Mouse (Mus musculus) testis, adult 2 months (tissue): Measurements from ENCODE around the gene Rilp. TPM values are rescaled to one million over a fixed set of nuclear protein-coding genes. Genes with fewer than 3 reads are reported as not detected.
"Not testable (repeated sequence)": the region's sequence is repeated elsewhere in the genome, so short reads cannot be mapped to it uniquely, and the experiment has no call there.

Experiments used
- H3K27ac ChIP-seq: fragments of 200-500 bp; 2 replicates; pipeline ENCODE4 v1.5.1; 2012; ENCODE audit warnings: low read depth, low read length; ENCODE audit not compliant: control insufficient read depth, insufficient read depth
- H3K27me3 ChIP-seq: fragments of 200-500 bp; 2 replicates; pipeline ENCODE4 v1.6.1; 2012; ENCODE audit warnings: mild to moderate bottlenecking, low read length, moderate library complexity; ENCODE audit not compliant: control insufficient read depth, insufficient read depth
- H3K36me3 ChIP-seq: fragments of 200-500 bp; 2 replicates; pipeline ENCODE4 v1.6.1; 2012; ENCODE audit warnings: mild to moderate bottlenecking, low read length; ENCODE audit not compliant: control insufficient read depth, insufficient read depth
- H3K4me1 ChIP-seq: fragments of 200-500 bp; 2 replicates; pipeline ENCODE4 v1.6.1; 2012; ENCODE audit warnings: low read length; ENCODE audit not compliant: control insufficient read depth, insufficient read depth
- H3K4me3 ChIP-seq: fragments of 200-500 bp; 2 replicates; pipeline ENCODE4 v1.5.1; 2012; ENCODE audit warnings: low read depth, mild to moderate bottlenecking, low read length, moderate library complexity, mixed read lengths; ENCODE audit not compliant: control insufficient read depth
- CTCF ChIP-seq: fragments of 200-500 bp; IDR thresholded peaks from 2 replicates; pipeline ENCODE4 v1.5.1; 2012; ENCODE audit warnings: low read depth, mild to moderate bottlenecking, inconsistent platforms, low read length, moderate library complexity; ENCODE audit not compliant: control insufficient read depth, insufficient read depth, insufficient replicate concordance
- POLR2A ChIP-seq: fragments of 200-500 bp; IDR thresholded peaks from 2 replicates; pipeline ENCODE4 v1.6.1; 2012; ENCODE audit warnings: low read depth, mild to moderate bottlenecking, inconsistent platforms, low read length, moderate library complexity; ENCODE audit not compliant: control insufficient read depth
- polyA plus RNA-seq: library from polyadenylated mRNA; depleted of rRNA; stranded (reverse); fragments of >200 nt; gene quantifications from 2 replicates; pipeline ENCODE4 v1.2.3, GENCODE M21; 2012; rRNA removed

The Rilp gene
- polyA plus RNA-seq, 1 experiment, result 0.94 TPM

GRCm38 (mm10) chr11:75552906-75553482 is 43.1 kb downstream of the Rilp start:
- Histone ChIP-seq H3K36me3 (0 out of 2 replicates have a peak, but pooled peaks cover 1% of the 10 kb centered on the region), H3K4me3 (no peak overlapping the region), H3K4me1 (peaks cover 6% of the 10 kb centered on the region; the same call in 1 of the 2 replicates), H3K27me3 (no peaks in the 10 kb centered on the region), H3K27ac (peak overlapping the region; percentile 19; the same call in 1 of the 2 replicates)
- TF ChIP-seq CTCF, result no peak
- TF ChIP-seq POLR2A, result no peak

- not testable (repeated sequence) for H3K27me3 ChIP-seq, H3K27ac ChIP-seq, H3K4me3 ChIP-seq, H3K4me1 ChIP-seq, H3K36me3 ChIP-seq
Measured at GRCm38 (mm10) chr11:75556006-75556405, 46.1 kb downstream of the Rilp start.

GRCm38 (mm10) chr11:75557142-75557541 is 47.2 kb downstream of the Rilp start:
- Histone ChIP-seq H3K36me3 (0 out of 2 replicates have a peak, but pooled peaks cover 1% of the 10 kb centered on the region), H3K4me1 (no peaks in the 10 kb centered on the region; the same call in 1 of the 2 replicates), H3K27ac (peak overlapping the region; percentile 28; the same call in 1 of the 2 replicates), H3K4me3 (no peak overlapping the region), H3K27me3 (no peaks in the 10 kb centered on the region)
- TF ChIP-seq CTCF, result no peak
- TF ChIP-seq POLR2A, result no peak

DNA sequence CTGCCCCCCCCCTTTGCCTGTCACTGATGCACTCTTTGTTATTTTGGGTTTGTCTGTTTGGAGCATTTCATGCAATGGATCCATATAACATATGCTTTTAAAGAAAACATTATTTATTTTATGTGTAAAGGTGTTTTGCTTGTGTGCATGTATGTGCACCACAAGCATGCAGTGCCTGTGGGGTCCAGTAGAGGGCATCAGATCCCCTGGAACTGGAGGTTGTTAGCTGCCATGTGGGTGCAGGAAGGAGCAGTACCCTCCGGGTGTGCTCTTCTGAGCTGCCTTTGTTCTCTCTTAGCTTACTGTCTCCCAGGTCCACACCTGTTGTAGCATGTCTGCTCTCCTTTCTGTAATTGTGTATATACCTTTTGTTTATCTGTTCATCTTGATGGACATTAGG is 48.2 kb downstream of the Rilp start:
- Histone ChIP-seq H3K4me1 (no peaks in the 10 kb centered on the region), H3K27ac (no peak overlapping the region), H3K36me3 (0 out of 2 replicates have a peak, but pooled peaks cover 1% of the 10 kb centered on the region), H3K4me3 (no peak overlapping the region), H3K27me3 (no peaks in the 10 kb centered on the region)
- TF ChIP-seq POLR2A, result no peak
- peak; percentile 69; the same call in 1 of the 2 replicates for TF ChIP-seq CTCF

DNA sequence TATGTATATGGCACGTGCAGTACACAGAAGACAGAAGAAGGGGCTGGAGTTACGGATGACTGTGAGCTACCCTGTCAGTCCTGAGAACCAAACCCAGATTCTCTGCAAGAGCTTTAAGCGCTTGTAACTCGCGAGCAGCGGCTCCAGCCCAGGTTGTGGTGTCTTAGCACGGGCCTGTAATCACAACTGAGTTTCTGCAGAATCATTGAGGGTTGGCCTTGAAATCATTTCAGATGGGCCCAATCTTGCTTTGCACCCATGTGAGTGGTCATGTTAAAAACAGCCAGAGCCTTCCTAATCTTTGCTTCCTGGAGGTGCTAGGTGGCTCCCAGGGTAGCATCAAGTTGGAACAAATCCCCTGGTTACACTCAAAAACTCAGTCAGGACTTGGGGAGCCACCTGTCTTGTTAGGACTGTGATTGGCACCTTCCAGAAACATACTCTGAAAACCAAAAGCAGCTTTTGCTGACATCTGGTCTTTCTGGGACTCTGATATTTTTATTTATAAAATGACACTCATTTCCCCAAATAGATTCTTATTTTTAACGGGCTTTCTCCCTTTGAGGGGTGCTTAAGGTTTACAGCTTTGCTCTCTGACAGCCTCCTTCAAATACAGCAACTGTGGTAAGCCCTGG is 50.1 kb downstream of the Rilp start:
- TF ChIP-seq POLR2A (no peak), CTCF (no peak)
- Histone ChIP-seq H3K27me3 (no peaks in the 10 kb centered on the region), H3K4me3 (no peak overlapping the region), H3K4me1 (no peaks in the 10 kb centered on the region; the same call in 1 of the 2 replicates), H3K27ac (no peak overlapping the region), H3K36me3 (0 out of 2 replicates have a peak, but pooled peaks cover 1% of the 10 kb centered on the region)

DNA sequence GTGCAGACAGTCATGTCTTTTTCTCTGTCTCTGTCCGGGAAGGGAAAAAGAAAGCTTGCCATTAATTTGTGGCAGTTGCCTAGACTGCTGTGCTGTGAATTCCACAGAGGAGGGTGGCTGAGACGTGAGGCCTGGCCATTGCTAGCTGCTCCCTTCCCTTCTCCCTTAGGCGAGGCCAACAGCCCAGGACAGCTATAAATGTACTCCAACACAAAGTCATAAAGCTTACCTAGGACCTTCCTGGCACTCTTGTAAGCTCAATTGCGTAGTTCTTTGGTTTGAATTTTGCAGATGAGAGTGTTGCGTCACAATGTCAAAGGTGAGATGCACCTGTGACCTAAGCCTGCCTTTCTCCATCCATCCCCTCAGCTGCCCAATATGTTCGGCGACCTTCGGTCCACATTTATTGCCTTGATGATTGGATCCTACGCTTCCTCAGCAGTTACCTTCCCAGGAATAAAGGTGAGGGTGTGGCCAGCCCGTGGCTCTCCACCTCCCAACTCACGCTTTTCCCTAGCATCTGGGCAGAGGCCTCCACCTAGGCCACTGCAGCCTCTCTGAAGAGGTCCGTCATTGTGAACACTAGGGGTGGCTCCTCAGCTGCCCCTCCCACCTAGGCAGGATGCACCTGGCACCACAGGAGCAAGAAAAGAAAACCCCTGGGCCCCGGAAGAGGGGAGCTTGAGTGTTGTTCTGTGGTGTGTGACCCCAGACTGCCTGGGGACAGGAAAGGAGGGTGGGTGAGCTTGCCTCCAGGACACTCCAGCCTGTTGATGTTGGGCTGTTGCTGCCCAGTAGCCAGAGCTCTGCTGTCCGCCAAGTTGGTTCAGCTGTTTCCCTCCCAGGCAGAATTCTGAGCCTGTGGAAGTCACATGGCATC is 50.9 kb downstream of the Rilp start:
- no peaks in the 10 kb centered on the region for H3K27me3 ChIP-seq
- H3K27ac ChIP-seq, result no peak overlapping the region
- 0 out of 2 replicates have a peak, but pooled peaks cover 1% of the 10 kb centered on the region for H3K36me3 ChIP-seq
- no peak overlapping the region for H3K4me3 ChIP-seq
- H3K4me1 ChIP-seq, result no peaks in the 10 kb centered on the region; the same call in 1 of the 2 replicates
- no peak for TF ChIP-seq POLR2A
- TF ChIP-seq CTCF, result no peak

- H3K27ac ChIP-seq, result no peak overlapping the region
- H3K4me3 ChIP-seq, result no peak overlapping the region
- 0 out of 2 replicates have a peak, but pooled peaks cover 3% of the 10 kb centered on the region for H3K36me3 ChIP-seq
- TF ChIP-seq CTCF (no peak), POLR2A (no peak)
- no peaks in the 10 kb centered on the region; the same call in 1 of the 2 replicates for H3K4me1 ChIP-seq
- no peaks in the 10 kb centered on the region for H3K27me3 ChIP-seq
Measured at GRCm38 (mm10) chr11:75561410-75561791, 51.5 kb downstream of the Rilp start.

Other genes starting within 250 kb of the Rilp start
- 73.7 and 76.4 TPM in 2 replicates for gene Rpa1, start 161.8 kb upstream of the Rilp start, polyA plus RNA-seq
- gene Smyd4, start 161.7 kb upstream of the Rilp start, polyA plus RNA-seq, result 1.8 and 2.1 TPM in 2 replicates
- 13.2 and 13.3 TPM in 2 replicates for gene Serpinf1, start 87.4 kb upstream of the Rilp start, polyA plus RNA-seq
- gene Serpinf2, start 70.5 kb upstream of the Rilp start, polyA plus RNA-seq, result 0.29 and 0.33 TPM in 2 replicates
- 4.1 and 5.1 TPM in 2 replicates for gene Wdr81, start 55.4 kb upstream of the Rilp start, polyA plus RNA-seq
- gene Tlcd2, start 48.4 kb upstream of the Rilp start, polyA plus RNA-seq, result 6.8 and 7.3 TPM in 2 replicates
- 45.6 and 48.8 TPM in 2 replicates for gene Prpf8, start 23.3 kb upstream of the Rilp start, polyA plus RNA-seq
- gene Scarf1, start 3.4 kb downstream of the Rilp start, polyA plus RNA-seq, result 0.64 and 0.77 TPM in 2 replicates
- gene Slc43a2, start 21.6 kb downstream of the Rilp start, polyA plus RNA-seq, result 23.0 and 27.1 TPM in 2 replicates
- 39.4 and 41.3 TPM in 2 replicates for gene Pitpna, start 78.0 kb downstream of the Rilp start, polyA plus RNA-seq
- gene Inpp5k, start 120.9 kb downstream of the Rilp start, polyA plus RNA-seq, result 121 and 128 TPM in 2 replicates
- 41.3 and 48.7 TPM in 2 replicates for gene Myo1c, start 140.4 kb downstream of the Rilp start, polyA plus RNA-seq
- gene Crk, start 169.2 kb downstream of the Rilp start, polyA plus RNA-seq, result 27.0 and 35.8 TPM in 2 replicates
- 172 and 188 TPM in 2 replicates for gene Ywhae, start 222.8 kb downstream of the Rilp start, polyA plus RNA-seq